Mouse (Mus musculus) v-Abl transformed pro-B cells (cell line): ENCODE measurements around the gene Scoc.

Experiments used
- in situ Hi-C, 2 experiments: fragments of 400-800 bp; cut with MboI; formaldehyde crosslinking; loops; one replicate each; pipeline ENCODE4 v1.15.1; 2025; ENCODE audit not compliant: unreplicated experiment in 2 of 2

Gene Scoc

DNA sequence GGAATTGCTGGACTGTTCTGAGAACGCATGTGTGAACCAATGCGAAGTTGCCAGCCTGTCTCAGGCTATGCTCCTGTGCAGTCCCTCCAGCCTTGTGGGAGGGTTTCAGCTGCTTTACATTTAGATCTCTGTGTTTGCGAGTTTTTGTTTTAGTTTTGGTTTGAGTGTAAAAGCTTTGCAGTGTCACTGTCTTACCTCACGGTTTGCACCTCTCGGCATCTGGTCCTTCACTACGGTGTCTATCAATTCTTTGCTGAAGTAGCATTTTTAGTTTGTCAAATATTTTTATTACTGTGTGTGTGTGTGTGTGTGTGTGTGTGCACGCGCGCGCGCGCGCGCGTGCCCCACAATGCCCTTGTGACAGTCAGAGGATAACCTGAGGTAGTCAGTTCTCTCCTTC, 41.3 kb downstream of the Scoc start:
- in situ Hi-C loops, result no loop called here

DNA sequence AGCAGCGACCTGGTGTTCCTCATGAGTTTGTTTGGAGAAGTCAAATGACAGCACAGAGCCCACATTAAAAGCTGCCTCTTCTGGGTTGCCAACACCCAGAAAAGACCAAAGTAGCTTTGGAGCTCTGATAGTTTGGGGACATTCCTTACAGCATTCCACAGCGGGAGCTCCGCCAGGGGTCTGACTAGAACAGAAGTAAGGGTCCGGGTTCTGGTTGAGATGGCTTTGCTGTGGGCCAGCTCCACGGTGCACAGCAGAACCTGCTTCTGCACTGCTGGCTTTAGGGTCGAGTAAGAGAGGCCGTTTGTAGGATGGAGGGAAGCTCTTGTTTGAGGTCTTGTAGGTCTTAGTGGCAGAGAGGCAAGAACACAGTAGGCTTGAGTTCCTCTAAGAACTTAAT, 49.7 kb downstream of the Scoc start:
- in situ Hi-C loops, result no loop called here

DNA sequence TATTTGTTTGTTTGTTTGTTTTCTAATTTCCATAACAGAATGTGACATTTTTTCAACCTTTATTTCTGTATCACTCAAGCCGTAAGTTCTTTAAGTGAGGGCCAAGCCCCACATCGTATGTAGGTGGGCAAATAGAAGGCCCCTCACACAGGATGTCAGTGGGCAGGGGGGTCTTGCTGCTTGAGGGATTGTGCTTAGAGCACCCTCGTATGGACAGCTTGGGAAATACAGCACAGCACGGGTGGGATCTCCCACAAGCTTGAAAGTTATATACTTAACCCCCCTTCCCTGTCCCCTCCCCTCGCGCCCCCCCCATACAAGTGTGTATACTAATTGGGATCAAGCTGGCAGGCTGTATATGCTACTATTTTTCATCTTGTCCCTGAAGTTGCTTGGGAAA, 51.4 kb downstream of the Scoc start:
- in situ Hi-C loops, result no loop called here

DNA sequence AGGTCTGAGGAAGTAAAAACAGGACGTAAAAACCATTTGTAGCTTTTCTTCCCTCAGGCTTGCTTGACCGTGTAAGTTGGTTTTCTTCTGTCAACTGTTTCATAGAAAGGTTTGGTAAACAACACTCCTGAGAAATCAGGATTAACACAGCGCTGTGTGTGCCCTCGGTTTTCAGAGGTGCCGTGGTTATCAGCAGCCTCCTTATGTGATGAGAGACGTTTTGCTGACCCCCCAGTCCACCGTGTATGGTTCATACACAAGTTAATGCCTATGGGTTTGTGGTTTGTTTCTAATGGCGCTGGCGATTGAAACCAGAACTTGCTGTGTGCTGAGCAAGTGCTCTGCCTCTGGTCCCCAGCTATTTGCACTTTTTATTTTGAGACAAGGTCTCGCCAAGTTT, 52.6 kb downstream of the Scoc start:
- in situ Hi-C loops, result no loop called here

DNA sequence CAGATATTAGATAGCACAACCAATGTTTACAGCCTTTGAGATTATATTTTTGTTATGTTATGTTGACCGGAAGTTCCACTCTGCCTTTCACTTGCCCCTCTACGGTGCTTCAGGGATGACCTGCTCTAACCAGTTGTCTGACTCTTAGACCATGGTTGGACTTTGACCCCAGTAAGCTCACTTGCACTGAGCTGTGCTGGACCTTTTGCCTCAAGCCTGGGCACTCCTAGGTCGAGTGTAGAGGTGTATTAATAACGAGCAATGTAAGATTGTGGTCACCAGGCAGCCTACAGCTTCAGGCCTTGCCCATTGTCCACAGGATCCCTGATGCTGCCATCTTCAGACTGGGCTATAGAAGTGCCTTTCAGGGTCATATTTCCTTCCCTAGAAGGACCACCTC, 60.5 kb downstream of the Scoc start:
- in situ Hi-C loops, result no loop called here

DNA sequence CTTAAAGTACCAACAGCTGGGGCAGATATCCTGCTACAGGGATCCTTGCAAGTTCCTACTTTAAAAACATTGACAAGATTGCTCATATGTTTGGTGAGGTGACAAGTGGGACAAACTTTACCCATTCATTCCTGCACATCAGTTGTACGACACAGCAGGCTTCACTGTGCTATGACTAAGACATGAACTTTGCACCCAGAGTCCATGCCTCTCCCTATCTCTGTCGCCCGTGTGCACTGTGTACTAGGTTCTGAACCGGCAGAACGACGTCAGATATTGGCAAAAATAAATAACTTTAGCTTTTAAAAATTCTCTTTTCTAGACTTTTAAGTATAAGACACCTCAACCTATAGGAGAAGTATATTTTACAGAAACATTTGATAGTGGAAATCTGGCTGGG, 61.5 kb downstream of the Scoc start:
- in situ Hi-C loops, result no loop called here

DNA sequence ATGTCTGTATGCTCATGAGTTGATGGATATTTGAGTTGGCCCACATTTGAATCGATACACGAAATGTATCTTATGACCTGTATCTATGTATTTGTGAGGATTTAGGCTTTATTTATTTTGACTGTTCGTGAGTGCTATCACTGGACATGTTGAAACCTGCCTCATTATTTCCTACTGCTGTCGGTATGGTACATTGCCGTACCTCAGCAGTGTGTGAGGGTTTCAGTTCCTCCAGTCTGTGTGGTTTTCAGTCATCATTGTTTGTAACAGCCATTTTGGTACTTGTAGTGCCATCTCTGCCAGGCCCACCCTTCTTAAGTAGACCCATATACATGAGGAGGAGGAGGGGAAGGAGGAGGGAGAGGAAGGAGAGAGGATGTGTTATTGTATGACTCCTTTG, 63.9 kb downstream of the Scoc start:
- in situ Hi-C loops, result no loop called here

DNA sequence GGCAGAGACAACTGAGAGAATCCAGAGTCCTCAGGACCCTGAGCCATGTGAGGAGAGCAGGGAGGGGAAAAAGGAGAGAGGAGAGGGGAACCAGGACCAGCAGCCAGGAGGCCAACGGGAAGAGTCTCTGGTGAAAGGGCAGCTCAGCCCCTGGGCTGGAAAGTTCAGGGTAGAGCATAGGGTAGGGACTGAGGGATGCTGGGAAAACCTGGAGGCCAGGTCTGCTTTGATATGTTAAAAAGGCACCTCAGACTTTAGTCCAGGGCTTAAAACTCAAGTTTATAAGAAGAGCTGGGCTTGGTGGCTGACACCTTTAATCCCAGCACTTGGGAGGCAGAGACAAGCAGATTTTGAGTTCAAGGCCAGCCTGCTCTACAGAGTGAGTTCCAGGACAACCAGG, 65.7 kb downstream of the Scoc start:
- in situ Hi-C loops, result no loop called here

DNA sequence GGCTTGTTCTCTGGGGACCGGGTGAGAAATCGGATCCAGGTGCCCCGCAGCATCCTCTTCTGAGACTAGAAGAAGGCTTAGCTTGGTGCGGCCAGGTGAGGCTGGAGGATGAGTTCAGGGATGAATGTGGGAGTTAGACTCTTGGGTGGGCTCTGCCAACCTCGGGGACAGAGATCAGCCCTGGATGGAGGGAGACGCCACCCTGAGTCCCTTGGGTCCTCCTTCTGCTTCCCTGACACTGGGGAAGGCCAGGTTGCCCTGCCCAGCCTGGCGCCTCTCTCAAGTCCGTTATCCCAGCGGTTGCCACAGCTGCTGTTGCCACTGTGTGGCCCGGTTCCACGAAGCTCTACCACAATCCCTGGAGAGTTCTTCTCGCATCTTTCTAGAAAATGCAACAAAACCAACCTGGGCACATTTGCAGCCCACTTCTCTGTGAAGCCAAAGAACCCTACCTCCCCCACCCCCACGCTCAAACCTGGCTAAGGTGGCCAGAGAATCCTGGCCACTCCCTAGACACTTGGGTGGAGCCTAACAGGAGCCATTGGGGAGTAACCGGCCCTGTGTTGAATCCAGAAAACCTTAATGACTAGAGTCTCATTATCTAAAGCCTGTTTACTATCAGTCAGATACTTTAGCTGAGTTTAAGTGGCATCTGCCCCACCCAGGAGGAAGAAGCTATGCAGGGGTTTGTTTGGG, 68.0 kb downstream of the Scoc start:
- in situ Hi-C loops, result no loop called here

DNA sequence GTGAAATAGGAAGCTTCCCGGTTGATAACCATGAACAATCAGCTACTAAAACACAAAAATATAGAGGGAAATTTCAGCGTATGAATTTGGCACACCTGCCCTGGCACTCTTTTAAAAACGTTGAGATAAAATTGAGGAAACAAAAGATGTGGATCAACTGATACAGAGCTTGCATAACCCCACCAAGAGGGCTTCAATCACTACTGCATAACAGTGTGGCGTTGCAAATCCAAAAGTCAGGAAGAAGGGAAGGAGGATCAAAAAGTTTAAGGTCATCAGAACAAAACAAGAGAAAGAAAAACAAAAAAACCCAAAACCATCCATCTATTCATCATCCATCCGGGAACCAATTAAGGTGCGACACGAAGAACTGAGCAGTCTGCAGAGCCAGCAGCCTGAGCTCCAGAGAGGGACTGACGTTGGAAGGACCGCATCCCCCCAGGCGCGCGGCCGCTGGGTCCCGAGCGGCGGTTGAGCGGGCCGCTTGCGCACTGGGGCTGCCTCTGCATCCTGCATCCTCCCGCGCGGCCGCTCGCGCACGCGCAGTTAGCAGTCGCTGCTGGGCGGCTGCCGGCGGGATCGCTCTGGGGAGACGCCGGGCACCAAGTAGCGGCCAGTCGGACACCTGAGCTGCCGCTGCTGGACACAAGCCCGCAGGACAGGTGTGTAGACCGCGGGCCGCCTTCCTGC, 68.7 kb downstream of the Scoc start, which contains the start of gene Clgn:
Gene Clgn, plus strand, starts transcription at position 552 of the 690 bp plus-strand sequence.
- in situ Hi-C loops, result loop anchor here in 1 of 2 experiments (5.0 kb wide), 1 partner anchor 57 kb away; the partner anchor contains the start of gene Elmod2

DNA sequence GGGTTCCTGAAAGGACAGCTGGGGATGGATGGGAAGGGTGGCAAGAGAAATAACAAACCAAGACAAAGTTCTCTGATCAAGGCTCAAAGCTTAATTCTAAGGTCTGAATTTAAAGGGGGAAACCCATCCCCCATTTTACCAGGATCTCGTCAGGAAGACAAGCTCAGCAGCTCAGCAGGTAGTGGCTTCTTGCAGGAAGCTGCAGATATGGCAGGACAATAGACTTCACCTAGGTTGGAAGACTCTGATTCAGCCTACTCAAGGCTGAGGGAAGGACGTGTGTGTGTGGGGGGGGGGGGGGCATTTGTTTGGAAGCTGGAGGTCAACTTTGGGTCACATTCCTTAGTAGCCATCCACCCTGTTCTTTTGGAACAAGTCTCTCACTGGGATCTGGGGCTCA, 75.3 kb downstream of the Scoc start:
- in situ Hi-C loops, result no loop called here

DNA sequence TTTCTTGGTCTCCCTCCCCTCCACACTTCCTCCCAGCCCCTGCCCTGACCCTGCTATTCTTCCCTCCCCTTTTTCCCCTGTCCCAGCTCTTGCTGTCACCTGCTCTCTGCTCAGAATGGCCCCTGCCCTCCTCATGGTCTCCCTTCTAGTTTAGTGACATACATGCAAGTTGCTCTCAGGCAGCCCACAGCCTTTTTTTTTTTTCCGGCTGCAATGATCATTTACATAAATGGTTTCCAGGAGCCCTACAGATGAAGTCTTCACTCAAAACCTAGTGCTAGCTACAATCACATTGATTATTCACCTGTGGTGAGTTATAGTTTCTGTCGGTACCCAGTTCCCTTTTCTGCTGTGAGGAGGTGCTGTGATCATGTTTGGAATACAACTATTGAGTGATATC, 77.2 kb downstream of the Scoc start:
- in situ Hi-C loops, result no loop called here

DNA sequence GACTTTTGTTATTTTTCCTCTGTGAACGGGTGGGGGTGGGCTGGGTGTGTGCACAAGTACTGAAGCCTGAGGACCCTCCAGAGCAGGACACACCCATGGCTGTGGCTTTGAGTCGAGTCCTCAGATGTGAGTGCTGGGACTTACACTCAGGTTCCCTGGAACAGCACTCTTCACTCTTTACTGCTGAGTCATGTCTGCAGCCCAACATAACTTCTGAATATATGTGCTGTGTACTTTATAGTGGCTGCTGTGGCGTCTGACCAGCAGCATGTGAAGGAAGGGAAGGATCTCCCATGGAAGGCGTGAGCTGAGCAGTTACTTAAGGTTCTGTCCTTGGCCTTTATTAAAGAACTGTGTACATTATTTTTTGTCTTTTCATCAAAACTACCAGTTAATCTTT, 78.0 kb downstream of the Scoc start:
- in situ Hi-C loops, result no loop called here
